Mouse (Mus musculus) 416B (cell line): ENCODE measurements around the gene Kremen2.

Source experiments
- DNase-seq: peaks from one replicate; pipeline ENCODE4 v3.0.0; 2011; ENCODE audit warnings: low read depth

Gene Kremen2

DNA sequence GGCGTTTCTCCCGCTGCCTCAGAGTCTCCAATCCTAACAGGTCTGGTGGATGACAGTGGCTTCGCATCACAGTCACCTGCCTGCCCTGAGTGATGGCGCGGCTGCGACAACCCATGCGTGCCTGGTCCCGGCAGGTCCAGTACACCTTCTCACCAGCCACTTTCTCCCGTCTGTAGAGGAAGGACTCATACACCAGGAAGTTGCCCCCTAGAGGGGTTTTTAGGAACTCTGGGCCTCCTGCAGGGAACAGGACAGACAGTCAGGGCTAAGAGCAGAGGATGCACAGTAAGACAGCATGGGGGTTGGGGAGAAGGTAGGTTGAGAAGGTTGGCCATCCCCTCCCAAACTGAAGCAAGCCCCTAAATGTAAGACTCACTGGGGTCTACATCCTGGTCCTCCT lies 14.6 kb upstream of the Kremen2 start:
- DNase-seq, result no peak

DNA sequence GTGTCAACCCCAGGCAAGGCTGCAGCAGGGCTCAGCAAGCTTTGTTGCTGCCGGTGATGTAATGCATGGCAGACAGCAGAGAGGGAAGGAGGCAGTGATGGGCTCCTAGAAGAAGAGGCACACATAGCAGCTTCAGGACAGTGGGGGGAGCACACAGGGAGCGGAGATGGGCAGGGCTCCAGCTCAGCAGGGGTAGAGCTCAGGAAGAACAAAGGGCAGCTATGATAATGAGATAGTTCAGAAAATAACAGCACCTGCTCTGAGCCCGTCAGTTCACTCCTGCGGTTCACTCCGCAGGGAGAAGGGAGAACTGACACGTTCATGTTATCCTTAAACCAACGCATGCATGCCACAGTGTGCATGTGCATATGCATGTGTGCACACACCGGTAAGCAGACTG lies 13.2 kb upstream of the Kremen2 start:
- no peak for DNase-seq

DNA sequence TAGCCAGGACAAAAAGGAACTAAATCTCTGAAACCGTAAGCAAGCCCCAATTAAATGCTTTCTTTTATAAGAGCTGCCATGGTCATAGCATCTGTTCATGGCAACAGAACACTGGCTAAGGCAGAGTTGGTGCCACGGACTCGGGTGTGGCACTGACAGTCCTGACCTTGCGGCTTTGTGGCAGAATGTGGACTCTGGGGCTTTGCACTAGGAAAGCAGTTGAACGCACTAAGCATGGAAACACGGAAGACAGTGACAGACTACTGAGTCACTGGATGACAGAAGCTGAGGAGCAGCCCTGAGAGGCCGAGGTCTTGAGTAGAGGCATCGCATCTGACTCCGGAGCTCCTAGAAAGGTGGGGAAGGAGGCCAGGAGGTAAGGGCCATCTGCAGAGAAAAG lies 11.9 kb upstream of the Kremen2 start:
- DNase-seq, result no peak

DNA sequence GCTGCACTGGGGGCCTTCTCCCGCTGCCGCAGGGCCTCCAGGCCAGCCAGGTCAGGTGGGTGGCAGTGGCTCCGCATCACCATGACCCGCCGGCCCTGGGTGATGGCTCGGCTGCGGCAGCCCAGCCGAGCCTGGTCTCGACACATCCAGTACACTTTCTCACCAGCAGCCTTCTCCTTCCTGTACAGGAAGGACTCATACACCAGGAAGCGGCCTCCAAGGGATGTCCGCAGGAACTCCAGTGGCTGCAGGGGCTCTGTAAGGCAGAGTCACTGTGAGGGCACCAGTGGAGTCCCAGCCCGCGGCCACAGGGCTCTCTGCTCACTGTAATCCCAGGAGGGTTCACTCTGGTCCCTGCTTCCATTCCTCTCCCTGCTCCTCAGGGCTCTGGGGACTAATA lies 10.1 kb upstream of the Kremen2 start:
- DNase-seq, result no peak

DNA sequence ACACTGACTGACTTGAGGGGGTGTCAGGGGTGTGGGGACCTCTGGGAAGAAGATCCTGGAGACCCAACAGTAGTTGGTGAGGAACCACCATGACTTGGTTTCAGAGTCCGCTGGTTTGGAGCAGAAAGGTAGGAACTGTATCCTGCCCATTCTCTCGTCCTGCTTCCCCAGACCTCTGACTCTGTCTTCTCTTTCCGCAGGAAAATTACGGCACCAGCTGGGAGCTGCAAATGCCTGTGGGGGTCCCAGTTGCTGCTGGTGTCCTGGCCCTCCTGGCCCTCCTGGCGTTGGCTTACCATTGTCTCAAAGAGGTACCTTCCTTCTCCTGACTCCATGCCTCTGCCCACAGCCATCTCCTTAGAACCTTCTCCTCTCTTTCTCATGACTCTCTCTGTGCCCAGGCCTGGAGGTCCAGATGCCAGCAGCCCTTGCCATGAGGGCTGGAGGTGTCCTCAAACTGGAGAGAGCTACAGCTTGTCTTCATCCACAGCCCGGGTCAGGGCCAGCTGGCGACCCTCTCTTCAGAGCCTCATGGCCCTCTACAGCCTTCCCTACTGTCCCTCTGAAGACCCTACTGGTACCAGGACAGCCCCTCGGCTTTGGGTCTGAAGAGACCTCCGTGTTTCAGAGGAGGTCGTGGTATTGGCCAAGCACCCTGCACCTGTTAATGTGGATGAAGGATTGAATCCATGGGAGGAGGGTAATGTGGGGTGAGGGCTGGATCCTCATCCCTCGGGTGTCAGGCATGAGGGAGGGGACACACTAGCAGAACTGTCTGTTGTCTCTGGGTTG lies 4.0 kb upstream of the Kremen2 start:
- no peak for DNase-seq

DNA sequence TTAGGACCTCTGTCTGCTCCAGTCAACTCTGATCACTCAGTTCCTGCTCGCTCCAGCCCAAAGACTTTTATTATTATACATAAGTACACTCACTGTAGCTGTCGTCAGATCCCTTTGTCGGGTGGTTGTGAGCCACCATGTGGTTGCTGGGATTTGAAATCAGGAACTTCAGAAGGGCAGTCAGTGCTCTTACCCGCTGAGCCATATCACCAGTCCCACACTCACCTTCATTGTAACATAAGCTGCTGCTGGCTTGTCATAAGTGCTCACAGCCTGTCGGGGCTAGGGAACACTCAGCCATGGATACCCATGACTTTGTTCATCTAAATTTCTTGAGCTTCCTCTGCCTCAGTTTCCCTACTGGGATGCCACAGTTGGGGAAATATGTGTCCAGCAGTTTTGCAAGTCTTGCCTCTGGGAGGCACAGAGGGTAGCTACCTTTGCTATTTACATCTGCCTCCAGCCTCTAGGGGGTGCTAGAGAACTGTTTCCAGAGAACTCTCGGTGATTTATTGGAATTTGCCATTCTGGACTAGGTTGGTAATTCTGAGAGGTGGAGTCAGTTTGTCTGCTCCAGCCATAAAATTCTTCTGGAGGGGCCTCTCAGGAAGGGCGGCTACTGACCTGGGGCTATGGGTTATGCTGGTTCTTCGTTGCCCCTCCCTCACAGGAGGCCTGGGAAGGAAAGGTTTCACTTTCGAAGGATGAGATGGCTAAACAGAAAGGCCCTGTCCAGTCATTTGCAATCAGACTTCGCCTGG lies 3.2 kb upstream of the Kremen2 start:
- peak; percentile 91 for DNase-seq

DNA sequence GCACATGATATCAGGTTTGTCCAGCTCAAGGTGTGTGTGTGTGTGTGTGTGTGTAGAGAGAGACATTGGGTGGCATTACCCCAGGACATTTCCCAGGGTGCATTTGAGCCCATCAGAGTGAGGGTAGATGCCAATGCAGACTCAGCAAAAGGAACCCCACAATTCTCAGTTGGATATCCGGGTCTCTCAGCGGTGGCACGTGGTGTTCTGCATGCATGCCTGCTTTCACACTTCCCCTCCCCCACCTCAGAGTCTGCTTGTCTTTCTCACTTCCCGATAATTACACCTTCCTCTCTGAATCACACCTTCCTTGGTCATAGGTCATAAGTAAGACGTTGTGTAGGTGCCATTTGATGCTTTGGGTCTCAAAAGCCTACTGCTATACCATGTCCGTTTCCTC lies 2.4 kb upstream of the Kremen2 start:
- DNase-seq, result peak; percentile 32

DNA sequence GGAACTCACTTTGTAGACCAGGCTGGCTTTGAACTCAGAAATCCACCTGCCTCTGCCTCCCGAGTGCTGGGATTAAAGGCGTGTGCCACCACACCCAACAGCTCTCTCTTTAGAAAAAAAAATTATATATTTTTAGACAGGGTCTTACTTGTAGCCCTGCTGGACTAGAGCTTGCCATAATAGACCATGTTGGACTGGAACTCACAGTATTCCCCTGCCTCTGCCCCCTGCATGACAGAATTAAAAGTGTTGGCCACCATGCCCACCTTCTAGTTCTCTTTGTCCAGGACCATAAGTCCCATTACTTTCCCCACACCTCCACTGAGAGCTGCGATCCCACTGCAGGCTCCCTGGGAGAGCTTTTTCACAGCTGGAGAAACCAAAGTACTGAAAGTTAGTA lies 1.8 kb upstream of the Kremen2 start:
- no peak for DNase-seq

DNA sequence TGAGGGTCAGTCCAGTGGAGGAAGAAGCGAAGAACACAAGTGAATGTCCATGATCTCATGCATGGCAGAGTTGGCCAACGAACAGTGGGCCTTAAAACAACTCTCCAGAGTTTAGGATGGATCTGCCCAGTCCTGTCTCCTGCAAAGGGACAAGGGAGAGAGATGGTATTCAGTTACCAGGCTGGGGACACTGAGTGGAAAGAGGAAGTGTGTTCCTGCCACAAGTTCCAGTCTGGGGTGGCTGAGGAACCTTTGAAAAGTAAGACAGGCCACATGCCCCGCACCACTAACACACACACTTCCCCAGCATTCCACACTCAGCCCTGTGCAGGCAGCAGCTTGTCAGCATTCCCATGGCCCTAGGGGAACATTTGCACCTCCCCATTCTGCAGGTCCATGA lies 1.1 kb upstream of the Kremen2 start:
- peak; percentile 42 for DNase-seq

DNA sequence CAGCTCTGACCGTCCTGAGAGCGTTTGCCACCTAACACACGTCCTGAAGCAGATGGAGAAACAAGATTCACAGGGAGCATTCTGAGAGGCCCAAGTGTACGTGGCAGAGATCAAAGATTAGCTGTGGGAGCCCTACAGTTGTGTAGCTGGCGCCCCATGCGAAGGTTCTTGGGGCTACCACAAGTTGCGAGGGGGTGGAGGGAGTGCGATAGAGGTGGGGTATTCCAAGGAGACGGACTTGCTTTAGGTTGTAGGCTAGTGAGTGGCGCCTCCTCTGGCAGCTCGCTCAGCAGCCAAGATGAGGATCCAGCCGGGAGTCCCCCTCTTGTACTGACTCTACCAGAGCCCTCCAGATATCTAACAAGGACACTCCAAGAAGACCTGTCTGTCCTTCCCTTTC lies 678 bp upstream of the Kremen2 start:
- no peak for DNase-seq

DNA sequence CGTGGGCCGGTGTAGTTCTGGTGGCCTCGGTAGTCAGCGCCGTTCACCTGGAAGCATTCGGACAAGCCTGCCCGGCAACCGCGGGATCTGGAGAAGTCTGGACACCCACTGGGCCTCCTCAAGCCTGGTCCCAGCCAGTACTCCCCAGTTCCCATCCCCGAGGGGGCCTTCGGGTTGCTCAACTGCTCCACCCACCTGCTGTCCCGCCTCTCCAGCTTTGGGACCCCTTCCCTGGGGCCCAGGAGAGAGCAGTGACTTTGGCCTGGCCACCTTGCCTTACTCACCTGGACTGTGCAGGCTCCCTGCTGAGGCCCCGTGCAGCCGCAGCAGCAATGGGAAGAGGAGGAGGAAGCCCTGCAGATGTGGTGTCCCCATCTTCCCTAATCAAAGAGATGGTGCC lies 982 bp downstream of the Kremen2 start:
- DNase-seq, result no peak

DNA sequence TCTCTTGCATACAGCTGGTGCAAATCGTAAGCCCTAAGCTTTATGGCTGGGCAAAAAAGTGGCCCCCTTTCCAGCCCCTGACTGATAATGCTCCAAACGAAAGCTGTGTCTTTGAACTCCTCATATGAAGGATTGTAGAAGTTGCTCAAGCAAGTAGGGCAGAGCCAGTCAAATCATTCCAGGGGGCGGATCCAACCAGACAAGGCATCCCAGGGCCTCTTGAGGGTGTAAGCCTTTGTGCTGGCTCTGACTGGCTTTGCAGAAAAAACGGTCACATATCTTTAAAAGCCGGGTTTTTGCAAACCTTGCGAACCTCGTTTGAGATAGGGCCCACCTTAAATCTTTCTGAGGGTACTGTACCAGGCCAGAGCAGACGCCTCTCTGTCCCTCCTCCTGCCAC lies 1.6 kb downstream of the Kremen2 start:
- DNase-seq, result no peak

DNA sequence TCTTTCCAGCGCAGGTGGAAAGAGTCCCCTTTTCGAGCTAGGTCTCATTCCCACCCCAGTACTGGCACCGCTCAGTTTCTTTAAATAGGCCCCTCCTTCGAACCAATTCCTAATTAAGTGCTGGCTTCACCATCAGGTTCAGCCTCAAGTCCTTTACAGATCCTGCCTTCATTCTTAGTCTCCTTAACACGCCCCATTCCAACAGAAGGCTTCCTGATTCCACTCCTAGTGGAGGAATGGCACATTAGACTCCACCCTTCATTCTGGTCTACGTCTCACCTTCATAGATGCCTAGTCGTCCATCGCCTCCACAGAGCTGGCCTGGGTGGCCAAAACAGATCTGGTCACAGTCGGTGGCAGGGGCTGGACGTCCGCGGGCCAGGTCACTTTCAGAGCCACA lies 2.7 kb downstream of the Kremen2 start:
- no peak for DNase-seq

DNA sequence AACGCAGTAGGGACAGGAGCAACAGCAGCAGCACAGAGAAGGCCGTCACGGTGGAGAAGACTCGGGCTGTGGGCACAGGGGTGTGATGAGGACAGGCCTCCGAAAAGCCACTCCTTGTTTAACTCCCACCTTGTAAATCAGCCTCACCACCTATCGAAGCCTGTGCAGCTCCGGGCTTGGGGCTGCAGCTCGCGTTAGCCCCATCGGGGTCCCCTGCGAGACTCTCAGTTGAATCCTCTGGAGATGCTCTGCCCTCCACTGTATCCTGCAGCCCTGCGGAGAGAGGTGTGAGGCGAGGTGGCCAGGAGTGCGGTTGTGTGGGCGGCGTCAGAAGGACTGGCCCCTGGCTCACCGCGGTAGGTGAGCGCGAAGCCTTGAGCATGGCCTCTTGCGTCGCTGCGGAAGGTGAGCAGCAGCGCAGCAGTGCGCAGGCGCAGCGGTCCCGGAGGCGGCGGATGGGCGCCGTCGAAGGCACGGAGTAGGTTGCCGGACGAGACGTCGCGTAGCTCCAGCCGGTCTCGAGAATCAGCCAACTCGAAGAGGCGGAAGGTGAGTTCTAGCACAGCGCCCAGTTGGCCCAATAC lies 3.3 kb downstream of the Kremen2 start:
- DNase-seq, result no peak

DNA sequence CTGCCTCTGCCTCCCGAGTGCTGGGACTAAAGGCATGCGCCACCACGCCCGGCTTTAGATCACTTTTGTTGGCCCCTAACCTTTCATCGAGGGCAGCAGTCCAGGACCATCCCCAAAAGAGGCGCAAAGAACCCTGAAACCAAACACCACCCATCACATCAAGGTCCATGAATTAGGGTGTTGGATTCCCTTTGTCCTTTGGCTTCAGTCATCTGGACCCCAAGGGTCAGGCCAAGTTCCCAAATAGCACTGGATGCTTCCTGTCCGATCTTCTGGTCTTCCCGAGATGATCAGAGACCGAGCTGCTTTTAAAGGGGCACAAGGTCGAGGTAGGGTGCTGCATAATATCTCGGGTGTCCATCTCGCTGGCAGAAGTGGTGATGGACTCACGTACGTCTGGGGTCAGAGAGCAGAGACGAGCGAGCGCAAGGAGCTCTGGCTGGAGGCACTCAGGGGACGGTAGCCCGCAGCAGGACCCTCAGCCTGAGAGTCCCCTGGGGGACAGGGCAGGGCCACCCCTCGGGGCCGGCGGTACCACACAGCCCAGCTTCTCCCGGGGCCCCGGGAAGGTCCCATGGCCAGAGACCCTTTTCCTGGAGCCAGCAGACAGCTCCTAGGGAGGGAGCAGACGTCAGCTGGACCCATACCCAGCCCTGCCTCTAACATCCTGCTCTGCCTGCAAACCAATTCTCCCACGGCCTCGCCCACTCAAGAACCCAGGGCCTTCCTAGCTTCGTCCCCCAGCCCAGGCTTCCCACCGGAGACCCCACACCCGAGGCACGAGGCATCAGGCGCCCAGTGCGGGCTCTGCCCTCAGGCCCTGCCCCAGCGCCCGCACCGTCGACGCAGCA lies 4.0 kb downstream of the Kremen2 start:
- DNase-seq, result no peak

DNA sequence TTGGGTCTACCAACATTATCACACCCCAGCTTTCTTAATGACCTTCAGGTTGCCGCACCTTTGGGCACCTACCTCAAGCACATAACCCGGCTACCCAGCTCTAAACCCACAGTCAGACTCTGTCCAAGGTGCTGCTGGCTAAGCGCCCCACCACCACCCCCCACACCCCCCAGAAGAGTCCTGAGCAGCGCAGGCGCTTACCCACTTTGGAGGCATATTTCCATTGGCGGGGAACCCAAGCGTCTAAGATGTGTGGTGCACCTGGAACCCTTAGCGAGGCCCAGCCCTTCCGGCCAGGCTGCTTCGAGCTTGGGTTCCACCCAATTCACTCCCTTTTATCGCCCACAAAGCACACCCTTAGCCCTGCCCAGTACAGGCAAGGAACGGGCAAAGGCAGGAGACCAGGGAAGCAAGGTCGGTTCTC lies 5.0 kb downstream of the Kremen2 start, which contains the start of gene Paqr4:
Gene Paqr4 (minus strand): TSS at position 270 of the 424 bp plus-strand sequence.
- no peak for DNase-seq

DNA sequence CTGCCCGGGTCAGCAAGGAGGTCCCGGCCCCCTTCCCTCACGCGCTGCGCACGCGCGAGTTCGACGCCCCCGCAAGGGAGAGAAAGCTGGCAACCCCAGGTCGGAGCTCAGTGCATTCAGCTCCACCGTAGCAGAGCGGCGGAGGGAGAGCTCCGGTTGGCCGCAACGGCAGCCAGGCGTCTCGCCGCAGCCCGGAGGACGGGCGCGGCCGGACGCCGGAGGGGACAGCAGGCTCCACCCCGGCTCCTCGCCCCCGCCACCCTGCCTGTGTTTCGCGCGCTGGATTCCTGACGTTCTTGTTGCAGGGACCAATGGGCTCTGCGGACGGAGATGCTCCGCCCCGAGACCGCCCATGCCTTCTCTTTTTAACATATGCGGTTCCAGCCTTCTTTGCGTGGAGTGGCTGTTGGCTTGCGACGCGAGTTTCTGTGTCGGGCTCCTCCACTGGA lies 5.5 kb downstream of the Kremen2 start:
- peak; percentile 86 for DNase-seq

DNA sequence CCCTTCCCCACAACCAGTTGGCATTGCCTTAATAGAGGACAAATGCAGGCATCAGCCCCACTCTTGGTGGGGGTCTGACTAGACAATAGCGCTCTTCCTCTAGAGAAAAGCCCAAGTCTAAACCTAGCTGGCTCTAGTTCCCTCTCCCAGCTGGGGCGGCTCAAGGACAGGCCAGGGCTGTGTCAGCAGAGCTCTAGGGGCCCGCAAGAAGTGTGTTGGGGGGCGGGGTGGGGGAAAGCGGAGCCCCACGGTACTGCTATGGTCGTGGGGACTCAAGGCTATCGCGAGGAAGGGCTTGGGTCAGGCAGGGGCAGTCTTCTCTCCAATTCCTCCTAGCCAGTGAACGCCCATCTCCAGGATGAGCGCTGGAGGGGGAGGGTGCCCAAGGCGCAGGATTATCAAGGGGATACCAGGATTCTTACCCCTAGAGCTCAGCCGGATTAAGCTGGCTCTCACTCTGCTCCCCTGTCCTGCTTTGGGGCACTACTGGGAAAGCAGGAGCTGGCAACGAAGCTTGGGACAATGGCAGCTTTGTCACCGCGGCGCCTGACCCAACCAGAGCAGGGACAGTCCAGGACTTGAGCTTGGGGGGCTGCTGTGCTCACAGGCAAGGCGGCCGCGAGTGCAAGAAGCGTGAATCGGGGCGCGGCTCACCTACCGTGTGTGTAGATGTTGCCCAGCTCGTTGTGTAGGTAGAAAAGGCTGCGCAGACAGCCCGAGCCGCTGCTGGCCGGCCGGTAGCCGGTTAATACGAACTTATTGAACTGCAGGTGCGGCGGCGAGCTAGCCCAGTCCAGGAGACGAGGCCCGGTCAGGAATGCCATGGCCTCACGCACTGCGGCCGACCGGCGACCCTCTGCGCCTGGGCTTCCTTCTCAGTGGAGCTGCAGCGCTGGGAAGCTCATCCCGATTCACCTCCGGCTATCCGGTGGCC lies 6.2 kb downstream of the Kremen2 start:
- no peak for DNase-seq

DNA sequence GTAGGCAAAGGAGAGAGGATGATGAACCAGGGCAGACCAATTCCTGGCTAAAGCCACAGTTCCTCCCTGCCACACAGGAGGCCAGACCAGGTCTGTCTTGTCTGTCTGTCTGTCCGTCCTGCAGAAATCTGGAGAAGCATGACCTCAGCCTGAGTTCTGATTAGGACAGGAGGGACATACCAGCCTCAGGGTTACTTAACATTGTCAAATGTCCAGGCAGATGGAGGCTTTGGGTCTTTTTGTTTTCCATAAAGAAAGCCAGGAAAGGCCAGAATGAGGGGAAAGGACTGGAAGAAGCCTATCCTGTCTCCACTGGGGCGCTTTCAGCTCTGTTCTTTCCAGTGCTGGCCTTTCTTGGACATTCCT lies 6.8 kb downstream of the Kremen2 start:
- no peak for DNase-seq

DNA sequence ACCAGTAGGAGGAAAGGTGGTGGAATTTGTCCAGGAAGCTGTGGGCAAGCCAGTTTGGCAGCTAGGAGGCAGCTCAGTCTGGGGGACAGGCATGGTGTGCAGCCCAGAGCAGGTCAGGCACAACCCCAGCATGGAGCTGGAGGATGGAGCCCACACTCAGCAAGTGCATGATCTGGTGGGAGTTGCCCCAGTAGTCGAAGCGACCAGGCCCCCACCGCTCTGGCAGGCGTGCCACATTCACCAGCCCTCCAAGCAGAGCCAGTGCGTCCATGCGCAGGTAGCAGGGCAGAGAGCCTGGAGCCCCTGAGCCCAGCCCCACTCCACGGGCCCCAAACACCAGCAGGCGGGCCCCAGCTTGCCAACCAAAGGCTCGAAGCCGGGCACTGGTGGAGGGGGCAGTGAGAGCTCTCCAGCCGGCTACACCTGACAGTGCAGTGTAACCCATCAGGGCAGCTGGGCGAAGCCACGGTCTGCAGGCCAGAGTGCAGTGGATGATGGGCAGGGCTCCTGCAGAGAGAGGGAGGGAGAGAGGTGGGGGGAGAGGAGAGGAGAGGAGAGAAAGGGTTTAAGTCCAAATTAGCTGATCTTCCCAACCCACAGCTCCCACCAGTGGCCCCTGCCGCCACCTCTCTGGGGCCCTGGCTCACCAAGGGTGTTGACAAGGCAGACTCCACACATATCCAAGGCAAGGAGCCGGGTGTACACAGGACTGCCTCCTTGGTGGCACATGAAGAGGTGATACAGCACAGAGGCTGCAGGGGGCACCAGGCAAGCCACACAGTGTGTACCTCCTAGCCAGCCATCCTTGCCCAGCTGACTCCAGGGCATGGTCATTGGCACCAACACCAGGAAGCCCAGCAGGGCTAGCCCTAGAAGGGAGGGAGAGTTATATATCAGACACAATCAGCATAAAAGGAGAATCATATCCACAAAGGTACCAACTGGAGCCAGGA lies 7.9 kb downstream of the Kremen2 start:
- DNase-seq, result peak; percentile 40
